Mouse (Mus musculus): ENCODE results near the gene R3hdm1. TPM values are rescaled to one million over a fixed set of nuclear protein-coding genes. Genes with fewer than 3 reads are reported as not detected.

The R3hdm1 gene
- total RNA-seq (2012; rRNA removed) (17.7 and 22.2 TPM in 2 replicates), polyA plus RNA-seq (2012; ENCODE audit: insufficient read depth in 1 of 2, insufficient read length in 2 of 2, low read depth in 1 of 2, low replicate concordance in 2 of 2, missing spikeins in 1 of 2) (100 to 1,000 TPM; 106 to 164 TPM)

DNA sequence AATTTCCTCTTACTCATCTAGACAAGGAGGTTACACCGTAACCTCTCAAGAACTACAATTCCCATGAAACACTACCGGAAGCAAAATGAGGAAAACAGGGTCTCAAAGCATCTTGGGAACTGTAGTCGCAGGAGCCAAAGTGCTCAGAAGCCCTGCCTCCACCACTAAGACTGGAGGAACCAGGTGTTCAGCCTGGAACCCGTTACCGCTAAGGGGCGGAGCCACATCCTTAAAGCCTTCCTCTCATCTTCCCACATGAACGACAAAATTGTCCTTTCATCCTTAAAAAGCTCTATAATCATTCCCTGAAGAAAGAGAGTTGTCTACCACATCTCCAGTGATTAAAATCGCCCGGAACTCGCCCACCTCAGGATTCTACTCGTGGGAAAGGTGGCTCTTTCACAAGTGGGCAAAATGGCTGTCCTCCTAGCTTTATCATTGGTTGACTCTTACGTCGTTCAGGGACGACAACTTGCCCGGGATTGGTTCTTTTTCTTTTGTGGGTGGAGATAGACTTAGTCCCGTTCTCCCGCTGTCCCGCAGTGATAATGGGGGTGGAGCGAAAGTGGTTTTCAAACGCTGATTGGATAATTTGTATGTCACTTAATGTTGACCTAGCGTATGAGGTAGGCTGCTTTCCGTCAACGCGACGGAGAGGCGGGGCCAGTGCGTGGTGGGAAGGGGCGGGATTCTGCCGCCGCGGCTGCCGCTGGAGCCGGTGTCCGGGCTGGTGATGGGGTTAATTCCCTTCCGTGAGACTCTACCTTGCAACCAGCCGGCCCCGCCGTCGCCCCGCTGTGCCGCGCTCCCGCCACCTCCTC is at the start of gene R3hdm1, which contains the start of gene Zranb3:
TSS of gene R3hdm1 (plus strand) at position 661 of the 821 bp plus-strand sequence.
TSS of gene Zranb3 (minus strand) at position 407 of the 821 bp plus-strand sequence.
- peaks cover 0 to 39% of the 10 kb centered on the region in 2 experiments; a peak in 3 of 4 replicates for H3K36me3 ChIP-seq (ENCODE audit: control insufficient read depth in 1 of 2, insufficient read depth in 2 of 2, low read length in 2 of 2)
- no peaks in the 10 kb centered on the region for H3K27me3 ChIP-seq (ENCODE audit: control insufficient read depth in 1 of 2, insufficient read depth in 2 of 2, low read length in 2 of 2)
- H3K9ac ChIP-seq (ENCODE audit: control insufficient read depth, low read depth, low read length, poor library complexity, severe bottlenecking): peak within 1 kb of the TSS; percentile 88
- peak within 1 kb of the TSS; percentile 72 to 91 for H3K4me3 ChIP-seq (ENCODE audit: control insufficient read depth in 1 of 2, insufficient read depth in 1 of 2, low read depth in 2 of 2, low read length in 2 of 2)
- peak within 1 kb of the TSS; percentile 93 for H3K27ac ChIP-seq (ENCODE audit: control insufficient read depth, low read depth, low read length)
- peaks cover 31% of the 10 kb centered on the region for H3K79me2 ChIP-seq (ENCODE audit: control insufficient read depth, insufficient read depth, low read length, poor library complexity)
- no peaks in the 10 kb centered on the region for H3K9me3 ChIP-seq (replicated peaks; ENCODE audit: insufficient read depth, low read length)
- H3K4me1 ChIP-seq (ENCODE audit: control insufficient read depth in 1 of 2, insufficient read depth in 2 of 2, low read length in 2 of 2): peaks cover 14 to 24% of the 10 kb centered on the region in 2 experiments
- TF ChIP-seq ELF1 (IDR thresholded peaks at IDR 0.05; ENCODE audit: low read depth, low read length) (peak; percentile 90), TCF12 (IDR thresholded peaks at IDR 0.05; ENCODE audit: low read depth, low read length) (0 out of 2 replicates have a peak, but pooled peaks have one; percentile 23), HCFC1 (IDR thresholded peaks at IDR 0.05; ENCODE audit: low read depth, low read length) (peak; percentile 100), KAT2A (conservative IDR thresholded peaks at IDR 0.05; ENCODE audit: low read depth, low read length) (peak; percentile 99), TBP (IDR thresholded peaks at IDR 0.05; ENCODE audit: low read depth, low read length) (peak; percentile 10), USF2 (IDR thresholded peaks at IDR 0.05; ENCODE audit: borderline replicate concordance in 1 of 2, insufficient read depth in 1 of 2, low read depth in 1 of 2, low read length in 2 of 2) (no peak), USF1 (IDR thresholded peaks at IDR 0.05; ENCODE audit: low read depth, low read length) (0 out of 2 replicates have a peak, but pooled peaks have one; percentile 5), NRF1 (IDR thresholded peaks at IDR 0.05; ENCODE audit: insufficient read depth, low read depth, low read length, poor library complexity, severe bottlenecking) (0 out of 2 replicates have a peak, but pooled peaks have one; percentile 20), SIN3A (IDR thresholded peaks at IDR 0.05; ENCODE audit: low read length) (peak; percentile 95), POLR2AphosphoS5 (IDR thresholded peaks at IDR 0.05; ENCODE audit: borderline replicate concordance, low read depth, low read length) (no peak), E2F4 (IDR thresholded peaks at IDR 0.05; ENCODE audit: borderline replicate concordance, low read depth, low read length) (peak; percentile 4; the same call in 1 of the 2 replicates), ETS1 (IDR thresholded peaks at IDR 0.05; ENCODE audit: low read depth, low read length) (peak; percentile 34; the same call in 1 of the 2 replicates), GATA1 (IDR thresholded peaks at IDR 0.05; ENCODE audit: low read depth, low read length) (peak; percentile 55), CHD2 (IDR thresholded peaks at IDR 0.05; ENCODE audit: low read length) (peak; percentile 64; the same call in 1 of the 2 replicates), CHD1 (IDR thresholded peaks at IDR 0.05; ENCODE audit: low read depth, low read length) (no peak), NELFE (IDR thresholded peaks at IDR 0.05; ENCODE audit: low read depth, low read length) (peak; percentile 63), MYC (IDR thresholded peaks at IDR 0.05; ENCODE audit: low read depth, low read length) (peak; percentile 80), POLR2AphosphoS2 (IDR thresholded peaks at IDR 0.05; ENCODE audit: low read length) (no peak; the same call in 1 of the 2 replicates), POLR2A (IDR thresholded peaks at IDR 0.05; ENCODE audit: control insufficient read depth in 1 of 2, insufficient read depth in 1 of 2, low read depth in 1 of 2, low read length in 2 of 2, poor library complexity in 1 of 2) (peak in 1 of 2 experiments; percentile 74; a peak in 2 of 4 replicates), UBTF (IDR thresholded peaks at IDR 0.05; ENCODE audit: borderline replicate concordance, insufficient read depth, low read depth, low read length) (no peak)
- peak; percentile 99 for DNase-seq (ENCODE audit: low read depth, low spot score)
